ENCODE assay signal across 13 mouse cellular contexts in the genomic region with DNA sequence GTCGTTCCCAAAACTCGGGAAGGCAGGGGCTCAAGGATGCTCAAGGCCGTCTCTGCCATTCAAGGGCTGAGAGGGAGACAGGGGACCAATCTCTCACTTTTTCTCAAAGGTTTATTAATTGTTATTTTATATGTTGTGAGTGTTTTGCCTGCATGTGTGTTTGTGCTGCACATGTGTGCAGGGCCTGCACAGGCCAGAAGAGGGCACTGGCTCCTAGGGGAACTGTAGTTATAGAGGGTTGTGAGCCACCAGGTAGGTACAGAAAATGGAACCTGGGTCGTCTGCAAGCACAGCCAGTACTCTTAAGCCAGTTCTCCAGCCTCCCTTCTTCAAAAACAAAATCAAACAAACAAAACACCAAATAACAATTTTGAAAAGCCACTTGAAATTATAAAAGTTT. TPM values are rescaled to one million over a fixed set of nuclear protein-coding genes. Genes with fewer than 3 reads are reported as not detected.
DNase-seq lines count a peak whose midpoint lies in the region; ATAC-seq and TF ChIP-seq lines count a peak whose summit lies in the region.
"Had no signal": no experiment of that assay in that cellular context is flagged by ENCODE, and none has a peak within 500 bp of the region (broad histone marks: within the 10 kb centered on the region; RNA-seq: fewer than 3 reads in every experiment).

No protein-coding gene starts in this region.

- POLR2A ChIA-PET in Patski (lab: Charles Lee) = interaction anchor here (0.6 kb wide), 1 partner anchor 47 kb away, joined by 4 read pairs; no protein-coding TSS in a partner anchor

- no peaks in the 10 kb centered on the region for H3K27me3 ChIP-seq in Patski
- H3K27me3 ChIP-seq: limb, embryonic 13.5 days had no signal

- CTCF ChIA-PET in Patski (lab: Charles Lee) = no interaction called here

- TF ChIP-seq CTCF in left cerebral cortex, adult 2 months (IDR thresholded peaks at IDR 0.05) = peak; percentile 49
- TF ChIP-seq CTCF in Patski (IDR thresholded peaks at IDR 0.05) = peak; percentile 68

- in situ Hi-C loops in Patski (cut with MboI; ENCODE audit: low pct_unique_long_range_greater_than_20kb) = loop anchor here (5.0 kb wide), 1 partner anchor 69 kb away; no protein-coding TSS in a partner anchor

- H3K27ac ChIP-seq in left cerebral cortex, adult 2 months = no peak overlapping the region
- H3K27ac ChIP-seq: limb, embryonic 13.5 days had no signal

- ATAC-seq in CD4-positive, CD25-positive, alpha-beta regulatory T cell, adult 4 months = no peak
- ATAC-seq in Patski = no peak
- ATAC-seq in monocyte, adult 5-6 weeks (replicated peaks; ENCODE audit: insufficient number of reproducible peaks, low FRiP score, low TSS enrichment, poor library complexity, severe bottlenecking) = 0 out of 2 replicates have a peak, but pooled peaks have one; percentile 43

- peak; percentile 43 for DNase-seq in CD4-positive, CD25-positive, alpha-beta regulatory T cell, adult 2 months (ENCODE audit: low read depth, low spot score)
- DNase-seq in left cerebral cortex, adult 2 months (ENCODE audit: extremely low spot score in 1 of 2, low spot score in 2 of 2) = no peak
- DNase-seq in left cerebral cortex, postnatal 25 days (ENCODE audit: low spot score in 2 of 2) = no peak
- no peak for DNase-seq in Patski (ENCODE audit: low read depth, low spot score)
- DNase-seq in layer of hippocampus, postnatal 25 days (ENCODE audit: extremely low spot score in 1 of 2, low spot score in 1 of 2) = no peak
- no peak for DNase-seq in ovary, postnatal 10 days (ENCODE audit: low spot score)

- H3K4me3 ChIP-seq in left cerebral cortex, adult 2 months = no peak overlapping the region
- H3K4me3 ChIP-seq: limb, embryonic 13.5 days had no signal

- intact Hi-C loops in left cerebral cortex, adult 2 months (cut with DNase I) = no loop called here
- intact Hi-C loops in left cerebral cortex, postnatal 25 days (cut with DNase I) = no loop called here

RNA-seq across cellular contexts. Expression of gene Zbtb17, which starts 44.2 kb away (rescaled TPM):
- 10 to 100 TPM; 14.2 to 21.5 TPM for polyA plus RNA-seq in CD4-positive, CD25-positive, alpha-beta regulatory T cell, adult 4 months (2017; shearing (Covaris generic))
- total RNA-seq in left cerebral cortex, adult 2 months (2021) = 10 to 100 TPM; 45.3 to 46.4 TPM
- 10 to 100 TPM; 42.1 to 43.3 TPM for total RNA-seq in left cerebral cortex, postnatal 25 days (2021)
- polyA plus RNA-seq in Patski (2021) = 19.8 TPM
- total RNA-seq in monocyte, adult 5-6 weeks (2017) = 21.7 to 33.8 TPM (median 27.3 TPM) in 3 replicates
- 10 to 100 TPM; 32.2 to 33.6 TPM for total RNA-seq in layer of hippocampus, postnatal 25 days (2021)

RNA-seq across cellular contexts. Expression of gene Spen, which starts 49.7 kb away (rescaled TPM):
- 10 to 100 TPM; 12.1 to 18.5 TPM for polyA plus RNA-seq in CD4-positive, CD25-positive, alpha-beta regulatory T cell, adult 4 months (2017; shearing (Covaris generic))
- 10 to 100 TPM; 68.0 to 73.2 TPM for total RNA-seq in left cerebral cortex, adult 2 months (2021)
- total RNA-seq in left cerebral cortex, postnatal 25 days (2021) = 10 to 100 TPM; 54.6 to 60.6 TPM
- polyA plus RNA-seq in Patski (2021) = 31.8 TPM
- 39.8 to 81.5 TPM (median 48.1 TPM) in 3 replicates for total RNA-seq in monocyte, adult 5-6 weeks (2017)
- total RNA-seq in layer of hippocampus, postnatal 25 days (2021) = 10 to 100 TPM; 51.6 to 67.6 TPM

RNA-seq across cellular contexts. Expression of gene Srarp, which starts 52.8 kb away (rescaled TPM):
- polyA plus RNA-seq in CD4-positive, CD25-positive, alpha-beta regulatory T cell, adult 4 months (2017; shearing (Covaris generic)) = not detected
- total RNA-seq in left cerebral cortex, adult 2 months (2021) = 1 to 10 TPM; 3.8 to 4.2 TPM
- 1 to 10 TPM; 4.7 to 6.0 TPM for total RNA-seq in left cerebral cortex, postnatal 25 days (2021)
- 0.06 TPM for polyA plus RNA-seq in Patski (2021)
- not detected in 3 replicates for total RNA-seq in monocyte, adult 5-6 weeks (2017)
- total RNA-seq in layer of hippocampus, postnatal 25 days (2021) = 1 to 10 TPM; 3.5 to 4.7 TPM
- total RNA-seq: adrenal gland, postnatal 4 days; gastrocnemius, postnatal 4 days had no signal
- polyA plus RNA-seq: embryonic facial prominence, embryonic 14.5 days; intestine, embryonic 14.5 days; limb, embryonic 13.5 days had no signal
